In the genomic region with DNA sequence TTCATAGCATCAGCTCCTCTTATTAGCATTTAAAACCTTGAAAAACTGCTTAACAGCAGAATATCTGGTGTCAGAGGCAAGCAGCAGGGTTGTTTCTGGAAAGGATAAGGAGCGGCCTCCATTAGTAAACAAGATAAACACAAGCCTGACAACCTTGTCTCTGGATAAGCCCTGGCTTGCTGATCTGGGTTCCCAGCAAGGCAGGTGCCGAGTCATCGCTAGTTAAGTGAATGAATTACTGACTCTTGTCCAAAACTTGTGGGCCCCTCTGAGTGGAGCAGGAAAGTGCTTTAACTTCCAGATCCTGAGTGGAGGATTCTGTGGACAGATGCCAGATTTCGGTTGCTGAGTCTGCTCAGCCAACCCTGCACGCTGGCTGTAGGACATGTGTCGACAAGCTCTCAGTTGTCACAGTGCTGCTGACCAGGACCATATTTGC, we compare ENCODE assay signal across 8 mouse cellular contexts.
A peak's percentile ranks its signal among the peaks of the same experiment; 100 is the strongest.
DNase-seq lines count a peak whose midpoint lies in the region; ATAC-seq lines count a peak whose summit lies in the region.

No protein-coding gene starts in this region.

- no peak overlapping the region for H3K4me2 ChIP-seq in hindbrain, embryonic 12.5 days (replicated peaks)
- no peak overlapping the region for H3K4me2 ChIP-seq in hindbrain, embryonic 14.5 days (replicated peaks)

- H3K27me3 ChIP-seq in hindbrain, embryonic 12.5 days, result no peaks in the 10 kb centered on the region
- H3K27me3 ChIP-seq in hindbrain, embryonic 14.5 days (ENCODE audit: control insufficient read depth, insufficient read depth, low read length), result no peaks in the 10 kb centered on the region

- H3K27ac ChIP-seq in hindbrain, embryonic 12.5 days, result 0 out of 2 replicates have a peak overlapping the region, but pooled peaks have one; percentile 12
- H3K27ac ChIP-seq in hindbrain, embryonic 14.5 days, result no peak overlapping the region

- H3K9me3 ChIP-seq in hindbrain, embryonic 12.5 days (replicated peaks), result no peaks in the 10 kb centered on the region
- H3K9me3 ChIP-seq in hindbrain, embryonic 14.5 days (ENCODE audit: control insufficient read depth, low read length), result no peaks in the 10 kb centered on the region

- H3K9ac ChIP-seq in hindbrain, embryonic 12.5 days, result no peak overlapping the region
- no peak overlapping the region for H3K9ac ChIP-seq in hindbrain, embryonic 14.5 days

- DNase-seq in hindbrain, embryonic 14.5 days (ENCODE audit: low spot score), result no peak
- peak; percentile 31 for DNase-seq in kidney, adult 11 months
- DNase-seq in lung, adult 18-20 months, result peak; percentile 53 to 76
- DNase-seq in yolk sac, embryonic 10.5 days (ENCODE audit: low spot score), result peak; percentile 65
- no peak for DNase-seq in layer of hippocampus, adult 9-10 months (ENCODE audit: low spot score)
- no peak for DNase-seq in embryo, embryonic 9.5 days (ENCODE audit: extremely low spot score)

- WGBS in hindbrain, embryonic 12.5 days, result 80% methylated on average over 6 of the region's 6 CpGs
- 74% methylated on average over 6 of the region's 6 CpGs for WGBS in hindbrain, embryonic 14.5 days

- H3K36me3 ChIP-seq in hindbrain, embryonic 12.5 days, result no peaks in the 10 kb centered on the region
- H3K36me3 ChIP-seq in hindbrain, embryonic 14.5 days (replicated peaks; ENCODE audit: control insufficient read depth, insufficient read depth), result no peaks in the 10 kb centered on the region

- H3K4me3 ChIP-seq in hindbrain, embryonic 12.5 days, result no peak overlapping the region
- no peak overlapping the region for H3K4me3 ChIP-seq in hindbrain, embryonic 14.5 days (replicated peaks; ENCODE audit: low read length)

- ATAC-seq in hindbrain, embryonic 12.5 days (ENCODE audit: low FRiP score), result no peak
- no peak for ATAC-seq in hindbrain, embryonic 14.5 days (ENCODE audit: low FRiP score)
- ATAC-seq in common myeloid progenitor, adult 5-6 weeks (replicated peaks; ENCODE audit: low read depth, poor library complexity, severe bottlenecking), result peak; percentile 50; the same call in 1 of the 2 replicates

- peaks cover 12% of the 10 kb centered on the region for H3K4me1 ChIP-seq in hindbrain, embryonic 12.5 days
- peaks cover 15% of the 10 kb centered on the region; the same call in 1 of the 2 replicates for H3K4me1 ChIP-seq in hindbrain, embryonic 14.5 days (replicated peaks; ENCODE audit: control insufficient read depth, insufficient read depth, low read length)

Comparison
In these comparisons a context has a peak if more than half of its experiments do, and no peak if none do; other contexts are left out.
1. DNase-seq: peak in kidney, adult 11 months (single experiment), lung, adult 18-20 months (2 of 2) and yolk sac, embryonic 10.5 days (single experiment); none in hindbrain, embryonic 14.5 days (single experiment), layer of hippocampus, adult 9-10 months (single experiment) and embryo, embryonic 9.5 days (single experiment).